Mouse (Mus musculus) ovary, adult 18-20 months (tissue): ENCODE measurements around the gene Gm3604.
"Not testable (repeated sequence)": the region's sequence is repeated elsewhere in the genome, so short reads cannot be mapped to it uniquely, and the experiment has no call there.

Experiments
- DNase-seq: peaks from one replicate; pipeline ENCODE4 v3.0.0; 2022; ENCODE audit warnings: low spot score, mixed read lengths

The Gm3604 gene

DNA sequence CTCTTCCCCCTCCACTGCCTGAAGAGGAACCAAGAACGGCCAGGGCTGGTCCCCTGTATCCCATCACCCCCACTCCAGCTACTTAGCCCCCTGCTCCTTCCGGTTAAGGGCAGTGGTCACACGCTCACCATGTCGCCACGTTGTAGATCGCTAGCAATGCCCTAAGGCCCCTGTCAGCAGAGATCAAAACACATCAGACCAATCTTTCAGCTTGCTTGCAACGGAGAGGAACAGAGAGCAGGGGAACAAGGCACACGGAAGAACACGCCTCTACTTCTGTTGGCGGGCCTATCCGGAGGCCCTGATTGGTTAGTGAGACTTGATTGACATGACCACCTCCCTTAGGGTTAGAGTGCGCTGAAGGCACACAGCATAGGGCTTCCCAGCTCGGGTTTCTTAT lies at the start of gene Gm3604:
Gene Gm3604 (minus strand): TSS at position 226 of the 400 bp plus-strand sequence.
- peak; percentile 33 for DNase-seq

DNA sequence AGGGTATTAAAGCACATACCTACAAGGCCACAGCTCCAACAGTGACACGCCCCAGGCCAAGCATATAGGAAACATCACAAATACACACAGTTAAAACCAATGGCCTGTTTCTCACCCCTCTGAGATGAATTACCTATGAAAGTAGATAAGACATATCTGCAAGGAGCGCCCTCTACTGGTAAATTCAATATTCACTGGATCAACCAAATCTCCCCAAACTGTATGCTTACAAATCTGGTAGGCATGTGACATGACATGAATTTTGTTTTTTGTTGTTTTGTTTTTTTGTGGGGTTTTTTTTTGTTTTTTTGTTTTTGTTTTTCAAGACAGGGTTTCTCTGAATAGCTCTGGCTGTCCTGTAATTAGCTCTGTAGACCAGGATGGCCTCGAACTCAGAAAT lies 16.2 kb upstream of the Gm3604 start:
- not testable (repeated sequence) for DNase-seq

DNA sequence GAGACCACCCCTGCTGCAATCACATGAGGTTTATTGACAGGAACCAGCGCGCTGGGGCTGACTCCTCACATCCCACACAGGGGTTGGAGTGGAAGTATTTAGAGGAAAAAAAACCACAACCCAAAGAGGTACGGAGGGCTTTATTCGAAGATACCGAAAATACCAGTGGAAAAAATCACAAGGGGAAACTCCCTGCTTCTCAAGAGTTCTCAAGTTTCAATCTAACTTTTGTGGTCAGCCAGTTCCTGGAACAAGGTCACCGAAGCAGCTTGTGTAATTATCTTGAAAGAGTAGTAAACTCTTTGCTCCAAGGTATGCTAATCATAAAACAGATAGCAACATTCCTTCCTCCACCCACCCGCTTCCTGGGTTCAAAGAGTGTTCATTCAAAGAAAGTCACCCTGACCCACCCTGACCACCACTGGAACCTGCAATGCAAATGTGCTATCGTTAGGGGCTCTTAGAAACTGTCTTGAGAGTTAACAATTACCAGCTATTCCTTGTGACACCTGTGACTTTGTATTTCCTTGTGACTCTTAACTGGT lies 7.2 kb upstream of the Gm3604 start:
- not testable (repeated sequence) for DNase-seq

DNA sequence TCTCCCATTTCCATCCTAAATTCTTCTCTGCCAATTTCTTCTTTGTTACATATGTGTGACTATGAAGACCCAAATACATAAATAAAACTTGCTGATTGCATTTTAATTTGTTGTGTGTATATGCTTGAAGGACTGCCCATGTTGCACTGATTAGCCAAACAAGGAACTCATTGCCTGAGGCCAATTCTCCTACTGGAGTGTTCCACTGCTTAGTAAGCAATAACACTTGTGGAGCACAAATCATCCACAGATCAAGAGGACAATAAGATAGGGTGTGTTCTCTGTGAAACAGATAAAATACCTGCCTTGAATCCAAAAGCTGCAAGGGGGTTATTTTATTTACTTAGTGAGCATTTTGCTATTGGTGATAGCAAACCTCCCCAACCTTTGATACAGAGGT lies 51.2 kb downstream of the Gm3604 start:
- no peak for DNase-seq

DNA sequence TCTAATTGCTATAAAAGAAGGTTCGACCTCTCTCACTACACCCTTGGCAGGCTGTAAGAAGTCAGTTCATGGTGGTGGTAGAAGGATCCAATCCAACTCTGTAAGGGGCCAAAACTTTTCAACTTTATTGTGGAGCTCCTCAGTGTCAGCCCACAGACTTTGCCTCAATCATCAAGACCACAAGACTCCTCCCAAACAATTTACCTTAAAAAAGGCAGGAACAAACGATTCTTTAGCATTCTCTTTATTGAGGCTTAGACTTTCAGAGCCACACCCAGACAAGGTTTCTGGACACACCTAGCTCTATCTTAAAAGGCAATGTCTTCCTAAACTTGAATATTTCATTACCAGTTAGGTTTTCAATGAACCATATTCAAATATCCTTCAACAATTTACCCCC lies 51.6 kb downstream of the Gm3604 start:
- DNase-seq: no peak
